Mouse (Mus musculus): ENCODE results near the gene Myt1. TPM values are rescaled to one million over a fixed set of nuclear protein-coding genes. Genes with fewer than 3 reads are reported as not detected.

The Myt1 gene
- polyA plus RNA-seq (2012; rRNA removed): 0.60 and 0.67 TPM in 2 replicates

- DNase-seq (ENCODE audit: low read depth, low spot score): no peak
- WGBS: 55% methylated on average over 8 of the region's 8 CpGs
Observed at GRCm38 (mm10) chr2:181763006-181763830, at the start of gene Myt1. TSS of gene Myt1 (plus strand) at chr2:181763332.

- no peak for DNase-seq (ENCODE audit: low read depth, low spot score)
- WGBS: 80% methylated on average over 1 of the region's 1 CpGs
Observed at GRCm38 (mm10) chr2:181713749-181714148, 49.4 kb upstream of the Myt1 start.

- WGBS: 3% methylated on average over 7 of the region's 7 CpGs
- no peak for DNase-seq (ENCODE audit: low read depth, low spot score)
Observed at GRCm38 (mm10) chr2:181714903-181715326, 48.2 kb upstream of the Myt1 start, which contains the start of gene Oprl1. TSS of gene Oprl1 (plus strand) at chr2:181715016.

- WGBS: 65% methylated on average over 3 of the region's 3 CpGs
- no peak for DNase-seq (ENCODE audit: low read depth, low spot score)
Observed at GRCm38 (mm10) chr2:181715382-181715781, 47.8 kb upstream of the Myt1 start.

GRCm38 (mm10) chr2:181716991-181717390 lies 46.1 kb upstream of the Myt1 start:
- no peak for DNase-seq (ENCODE audit: low read depth, low spot score)
- 33% methylated on average over 3 of the region's 3 CpGs for WGBS

- 15% methylated on average over 3 of the region's 3 CpGs for WGBS
- DNase-seq (ENCODE audit: low read depth, low spot score): no peak
Observed at GRCm38 (mm10) chr2:181720061-181720460, 43.1 kb upstream of the Myt1 start.

GRCm38 (mm10) chr2:181721200-181721599 lies 41.9 kb upstream of the Myt1 start:
- no peak for DNase-seq (ENCODE audit: low read depth, low spot score)

- no peak for DNase-seq (ENCODE audit: low read depth, low spot score)
Observed at GRCm38 (mm10) chr2:181722213-181722612, 40.9 kb upstream of the Myt1 start.

GRCm38 (mm10) chr2:181727659-181728262 lies 35.4 kb upstream of the Myt1 start:
- 35% methylated on average over 9 of the region's 9 CpGs for WGBS
- no peak for DNase-seq (ENCODE audit: low read depth, low spot score)

More at GRCm38 (mm10) chr2:181722213-181722612, 40.9 kb upstream of the Myt1 start:
- 14% methylated on average over 3 of the region's 3 CpGs for WGBS

- 20% methylated on average over 3 of the region's 3 CpGs for WGBS
- no peak for DNase-seq (ENCODE audit: low read depth, low spot score)
Observed at GRCm38 (mm10) chr2:181730051-181730450, 33.1 kb upstream of the Myt1 start.

- 28% methylated on average over 1 of the region's 1 CpGs for WGBS
- no peak for DNase-seq (ENCODE audit: low read depth, low spot score)
Observed at GRCm38 (mm10) chr2:181752626-181753025, 10.5 kb upstream of the Myt1 start.

- 61% methylated on average over 2 of the region's 2 CpGs for WGBS
- no peak for DNase-seq (ENCODE audit: low read depth, low spot score)
Observed at GRCm38 (mm10) chr2:181758147-181758725, 4.9 kb upstream of the Myt1 start.

- no peak for DNase-seq (ENCODE audit: low read depth, low spot score)
- 23% methylated on average over 4 of the region's 4 CpGs for WGBS
Observed at GRCm38 (mm10) chr2:181759041-181759440, 4.1 kb upstream of the Myt1 start.

GRCm38 (mm10) chr2:181763886-181764527 lies 875 bp downstream of the Myt1 start:
- DNase-seq (ENCODE audit: low read depth, low spot score): no peak
- WGBS: 34% methylated on average over 14 of the region's 14 CpGs

- WGBS: 5% methylated on average over 10 of the region's 10 CpGs
- DNase-seq (ENCODE audit: low read depth, low spot score): no peak
Observed at GRCm38 (mm10) chr2:181764600-181764999, 1.5 kb downstream of the Myt1 start.

GRCm38 (mm10) chr2:181765251-181765650 lies 2.1 kb downstream of the Myt1 start:
- 88% methylated on average over 4 of the region's 4 CpGs for WGBS
- DNase-seq (ENCODE audit: low read depth, low spot score): no peak

GRCm38 (mm10) chr2:181766672-181767557 lies 3.8 kb downstream of the Myt1 start:
- no peak for DNase-seq (ENCODE audit: low read depth, low spot score)
- 48% methylated on average over 14 of the region's 14 CpGs for WGBS

GRCm38 (mm10) chr2:181768451-181768850 lies 5.3 kb downstream of the Myt1 start:
- no peak for DNase-seq (ENCODE audit: low read depth, low spot score)

GRCm38 (mm10) chr2:181769397-181769796 lies 6.3 kb downstream of the Myt1 start:
- 83% methylated on average over 2 of the region's 2 CpGs for WGBS
- DNase-seq (ENCODE audit: low read depth, low spot score): no peak
